Mouse (Mus musculus) midbrain, embryonic 13.5 days (tissue): ENCODE measurements around the gene D8Ertd738e. TPM values are rescaled to one million over a fixed set of nuclear protein-coding genes. Genes with fewer than 3 reads are reported as not detected.

Experiments used
- ATAC-seq: fragments of 200-750 bp; cut with Nextera tagmentation; 2 replicates; pipeline ENCODE4 v1.8.0; 2017; ENCODE audit warnings: mild to moderate bottlenecking, moderate TSS enrichment, moderate library complexity
- H3K27ac ChIP-seq: fragments of 300-500 bp; sonication (generic); 2 replicates; pipeline ENCODE4 v1.5.1; 2015; ENCODE audit warnings: inconsistent platforms, mild to moderate bottlenecking, moderate library complexity
- H3K27me3 ChIP-seq: fragments of 300-500 bp; sonication (generic); 2 replicates; pipeline ENCODE4 v1.6.1; 2015; ENCODE audit warnings: mild to moderate bottlenecking, inconsistent platforms
- H3K36me3 ChIP-seq: fragments of 300-500 bp; sonication (generic); 2 replicates; pipeline ENCODE4 v1.6.1; 2015; ENCODE audit warnings: mild to moderate bottlenecking, inconsistent platforms
- H3K4me1 ChIP-seq: fragments of 300-500 bp; sonication (generic); replicated peaks from 2 replicates; pipeline ENCODE4 v1.6.1; 2015; ENCODE audit warnings: inconsistent platforms
- H3K4me2 ChIP-seq: fragments of 300-500 bp; sonication (generic); replicated peaks from 2 replicates; pipeline ENCODE4 v1.6.1; 2015; ENCODE audit warnings: moderate library complexity, mild to moderate bottlenecking, inconsistent platforms
- H3K4me3 ChIP-seq: fragments of 300-500 bp; sonication (generic); replicated peaks from 2 replicates; pipeline ENCODE4 v1.5.1; 2015; ENCODE audit warnings: mild to moderate bottlenecking, inconsistent platforms
- H3K9ac ChIP-seq: fragments of 300-500 bp; sonication (generic); replicated peaks from 2 replicates; pipeline ENCODE4 v1.6.1; 2015; ENCODE audit warnings: mild to moderate bottlenecking, inconsistent platforms
- H3K9me3 ChIP-seq: fragments of 300-500 bp; sonication (generic); 2 replicates; pipeline ENCODE4 v1.6.1; 2016; ENCODE audit warnings: mild to moderate bottlenecking, inconsistent platforms
- WGBS: fragments of 180-500 bp; shearing (Covaris S2); methylation state at CpG from one replicate; pipeline ENCODE4 v1.1.7; 2015; 5-methylcytosine and 5-hydroxymethylcytosine counted together
- microRNA counts: library from miRNA; unstranded; fragments of <30 nt; microRNA quantifications from one replicate; lab custom pipeline; 2016
- microRNA-seq: library from miRNA; unstranded; fragments of <30 nt; microRNA quantifications from one replicate; pipeline ENCODE4, GENCODE M21; 2016
- polyA plus RNA-seq: library from polyadenylated mRNA; unstranded; fragments of >200 nt; fragmentation: Nextera tagmentation; extraction: Ambion mirVana; gene quantifications from 2 replicates; pipeline ENCODE4 v1.2.1, GENCODE M21; 2015

Gene D8Ertd738e
- polyA plus RNA-seq, 1 experiment from 2014 or later, result 273 TPM

GRCm38 (mm10) chr8:84200126-84200555 is 49.4 kb downstream of the D8Ertd738e start:
- Histone ChIP-seq H3K36me3 (no peaks in the 10 kb centered on the region), H3K27ac (peak overlapping the region; percentile 47), H3K4me3 (peak overlapping the region; percentile 43), H3K4me2 (peak overlapping the region; percentile 74), H3K27me3 (peaks cover 19% of the 10 kb centered on the region), H3K9ac (peak overlapping the region; percentile 69; the same call in 1 of the 2 replicates), H3K9me3 (no peaks in the 10 kb centered on the region), H3K4me1 (peaks cover 57% of the 10 kb centered on the region)
- 26% methylated on average over 8 of the region's 8 CpGs for WGBS
- no peak for ATAC-seq

GRCm38 (mm10) chr8:84199348-84200125 is 50.0 kb downstream of the D8Ertd738e start:
- ATAC-seq, result no peak
- peaks cover 57% of the 10 kb centered on the region for H3K4me1 ChIP-seq
- peak overlapping the region; percentile 47; the same call in 1 of the 2 replicates for H3K27ac ChIP-seq
- H3K9ac ChIP-seq, result no peak overlapping the region; the same call in 1 of the 2 replicates
- WGBS, result 53% methylated on average over 11 of the region's 11 CpGs
- 0 out of 2 replicates have a peak overlapping the region, but pooled peaks have one; percentile 74 for H3K4me2 ChIP-seq
- H3K4me3 ChIP-seq, result no peak overlapping the region
- H3K36me3 ChIP-seq, result no peaks in the 10 kb centered on the region
- peaks cover 19% of the 10 kb centered on the region for H3K27me3 ChIP-seq
- no peaks in the 10 kb centered on the region for H3K9me3 ChIP-seq

GRCm38 (mm10) chr8:84198871-84199270 is 50.6 kb downstream of the D8Ertd738e start:
- Histone ChIP-seq H3K27me3 (peaks cover 19% of the 10 kb centered on the region), H3K9me3 (no peaks in the 10 kb centered on the region), H3K4me3 (0 out of 2 replicates have a peak overlapping the region, but pooled peaks have one; percentile 50), H3K27ac (peak overlapping the region; percentile 88), H3K36me3 (no peaks in the 10 kb centered on the region), H3K4me2 (peak overlapping the region; percentile 66), H3K4me1 (peaks cover 54% of the 10 kb centered on the region), H3K9ac (no peak overlapping the region)
- WGBS, result 23% methylated on average over 4 of the region's 4 CpGs
- no peak for ATAC-seq

GRCm38 (mm10) chr8:84197922-84198774 is 51.4 kb downstream of the D8Ertd738e start:
- Histone ChIP-seq H3K27me3 (peaks cover 22% of the 10 kb centered on the region), H3K27ac (peak overlapping the region; percentile 88), H3K9ac (peak overlapping the region; percentile 56), H3K9me3 (no peaks in the 10 kb centered on the region), H3K4me3 (peak overlapping the region; percentile 50), H3K36me3 (no peaks in the 10 kb centered on the region), H3K4me2 (peak overlapping the region; percentile 66), H3K4me1 (peaks cover 47% of the 10 kb centered on the region)
- WGBS, result 2% methylated on average over 30 of the region's 30 CpGs
- peak; percentile 83 for ATAC-seq

GRCm38 (mm10) chr8:84197141-84197921 is 52.2 kb downstream of the D8Ertd738e start:
- Histone ChIP-seq H3K9me3 (no peaks in the 10 kb centered on the region), H3K27ac (peak overlapping the region; percentile 88), H3K36me3 (no peaks in the 10 kb centered on the region), H3K4me1 (peaks cover 49% of the 10 kb centered on the region), H3K4me2 (peak overlapping the region; percentile 66), H3K4me3 (peak overlapping the region; percentile 50), H3K27me3 (peaks cover 19% of the 10 kb centered on the region), H3K9ac (peak overlapping the region; percentile 56)
- peak; percentile 38 for ATAC-seq
- WGBS, result 3% methylated on average over 43 of the region's 43 CpGs

MicroRNAs encoded within 50 kb of the gene (microRNA counts, 519-probe panel; counts per million panel counts)
- microRNA mmu-miR-23a (lab: Ali Mortazavi, UCI) (4,482 counts per million, percentile 81 among the panel's probes with 10 or more counts), microRNA mmu-miR-27a (lab: Ali Mortazavi, UCI) (5,010 counts per million, percentile 87 among the panel's probes with 10 or more counts)

Small RNA genes lying within 50 kb of the gene (microRNA-seq; reads per million reads assigned to microRNA genes)
- gene Mir23a, result 3,346 reads per million, percentile 87 among the genes with 10 or more reads in this experiment
- not detected for gene Mir24-2
- 48.2 reads per million, percentile 45 among the genes with 10 or more reads in this experiment for gene Mir27a
- not detected for gene Mir3074-2

Other genes starting within 250 kb of the D8Ertd738e start
- 0.26 and 0.89 TPM in 2 replicates for gene 1700067K01Rik, start 248.2 kb downstream of the D8Ertd738e start, polyA plus RNA-seq
- gene 2210011C24Rik, start 237.5 kb downstream of the D8Ertd738e start, polyA plus RNA-seq, result 0.19 TPM in 1 of 2 replicates, not detected in the other
- 2.0 and 3.4 TPM in 2 replicates for gene Palm3, start 228.2 kb downstream of the D8Ertd738e start, polyA plus RNA-seq
- 0.23 and 0.26 TPM in 2 replicates for gene Il27ra, start 207.1 kb downstream of the D8Ertd738e start, polyA plus RNA-seq
- not detected in 2 replicates for gene Rln3, start 204.7 kb downstream of the D8Ertd738e start, polyA plus RNA-seq
- 1.8 and 2.1 TPM in 2 replicates for gene Gm10643, start 184.6 kb downstream of the D8Ertd738e start, polyA plus RNA-seq
- gene Rfx1, start 182.9 kb downstream of the D8Ertd738e start, polyA plus RNA-seq, result 9.8 and 10.0 TPM in 2 replicates
- gene Dcaf15, start 145.0 kb downstream of the D8Ertd738e start, polyA plus RNA-seq, result 21.0 and 23.3 TPM in 2 replicates
- 0.44 and 0.57 TPM in 2 replicates for gene Podnl1, start 123.7 kb downstream of the D8Ertd738e start, polyA plus RNA-seq
- 24.5 and 24.7 TPM in 2 replicates for gene Cc2d1a, start 101.8 kb downstream of the D8Ertd738e start, polyA plus RNA-seq
- 2.3 and 2.7 TPM in 2 replicates for gene 4930432K21Rik, start 101.7 kb downstream of the D8Ertd738e start, polyA plus RNA-seq
- 8.8 and 11.6 TPM in 2 replicates for gene Nanos3, start 64.5 kb downstream of the D8Ertd738e start, polyA plus RNA-seq
- gene Zswim4, start 12.7 kb downstream of the D8Ertd738e start, polyA plus RNA-seq, result 44.9 and 47.4 TPM in 2 replicates
- 49.7 and 57.5 TPM in 2 replicates for gene Mri1, start 7.6 kb upstream of the D8Ertd738e start, polyA plus RNA-seq
- 22.3 and 24.0 TPM in 2 replicates for gene Ccdc130, start 20.7 kb upstream of the D8Ertd738e start, polyA plus RNA-seq
- gene Cacna1a, start 138.7 kb upstream of the D8Ertd738e start, polyA plus RNA-seq, result 18.6 and 19.0 TPM in 2 replicates